In genomic region chr12:32946376-32946775, GRCm38 (mm10) we compare ENCODE assay signal across 26 mouse cellular contexts. TPM values are rescaled to one million over a fixed set of nuclear protein-coding genes. Genes with fewer than 3 reads are reported as not detected.
DNase-seq lines count a peak whose midpoint lies in the region; ATAC-seq and TF ChIP-seq lines count a peak whose summit lies in the region.
"Had no signal": no experiment of that assay in that cellular context is flagged by ENCODE, and none has a peak within 500 bp of the region (broad histone marks: within the 10 kb centered on the region; RNA-seq: fewer than 3 reads in every experiment).

No protein-coding gene starts in this region.

- no peaks in the 10 kb centered on the region for H3K36me3 ChIP-seq in CH12.LX (replicated peaks in 1 of 2; ENCODE audit: control insufficient read depth in 1 of 2, insufficient read depth in 1 of 2, low read length in 1 of 2)
- H3K36me3 ChIP-seq: embryonic facial prominence, embryonic 13.5 days; embryonic facial prominence, embryonic 15.5 days; forebrain, embryonic 10.5 days; forebrain, embryonic 12.5 days had no signal

- peak; percentile 34; the same call in 1 of the 2 replicates for ATAC-seq in granulocyte monocyte progenitor cell, adult 5-6 weeks (replicated peaks; ENCODE audit: poor library complexity, severe bottlenecking)
- ATAC-seq: CD4-positive, CD25-positive, alpha-beta regulatory T cell, adult 4 months; forebrain, embryonic 14.5 days; forebrain, embryonic 16.5 days had no signal

- H3K27me3 ChIP-seq in CH12.LX (replicated peaks) = peaks cover 4% of the 10 kb centered on the region
- H3K27me3 ChIP-seq: embryonic facial prominence, embryonic 13.5 days; embryonic facial prominence, embryonic 15.5 days; forebrain, embryonic 12.5 days had no signal

- no peak overlapping the region for H3K4me3 ChIP-seq in CH12.LX (replicated peaks in 1 of 3; ENCODE audit: low read depth in 2 of 3, low read length in 2 of 3, poor library complexity in 1 of 3)
- H3K4me3 ChIP-seq: embryonic facial prominence, embryonic 13.5 days; embryonic facial prominence, embryonic 15.5 days; erythroblast, embryonic 14.5 days; forebrain, embryonic 10.5 days; forebrain, embryonic 12.5 days had no signal

- in situ Hi-C loops in CH12.LX (cut with MboI; ENCODE audit: low pct_ligation_motif_present, low pct_unique_long_range_greater_than_20kb, low sequenced_read_pairs) = no loop called here

- peaks cover 0 to 4% of the 10 kb centered on the region in 2 experiments; a peak in 1 of 4 replicates for H3K4me1 ChIP-seq in CH12.LX (ENCODE audit: control insufficient read depth in 1 of 2, insufficient read depth in 2 of 2)
- H3K4me1 ChIP-seq: embryonic facial prominence, embryonic 13.5 days; embryonic facial prominence, embryonic 15.5 days had no signal

- dilution Hi-C loops in CH12.LX (cut with MboI; ENCODE audit: extremely low pct_ligation_motif_present, extremely low pct_unique_long_range_greater_than_20kb, low sequenced_read_pairs) = no loop called here

- DNase-seq in heart, adult 11 months = peak; percentile 73
- DNase-seq in heart, postnatal 36 days = no peak
- DNase-seq in A20 (ENCODE audit: low read depth, low spot score) (peak; percentile 67), CH12.LX (ENCODE audit: extremely low read depth) (peak; percentile 27)
- DNase-seq in frontal cortex, postnatal 14 days (ENCODE audit: low spot score in 2 of 2) = no peak
- DNase-seq in thymus, postnatal 14 days = no peak
- DNase-seq in kidney, postnatal 36 days = no peak
- DNase-seq: adrenal gland, adult 2 months; adrenal gland, postnatal 14 days; adrenal gland, postnatal 36 days; B cell, adult 2 months; cerebellum, adult 11 months; cerebellum, adult 18-20 months; cerebellum, adult 8-10 months; cerebellum, adult 9-11 months; cerebellum, postnatal 25 days; embryo, embryonic 11 days had no signal

- H3K9me3 ChIP-seq in CH12.LX (replicated peaks; ENCODE audit: low read length) = peaks cover 2% of the 10 kb centered on the region
- H3K9me3 ChIP-seq: embryonic facial prominence, embryonic 13.5 days; embryonic facial prominence, embryonic 15.5 days; forebrain, embryonic 10.5 days; forebrain, embryonic 12.5 days had no signal

- TF ChIP-seq CTCF in CH12.LX (conservative IDR thresholded peaks at IDR 0.05 in 1 of 2, IDR thresholded peaks at IDR 0.05 in 1 of 2; ENCODE audit: low read depth in 2 of 2, low read length in 2 of 2) = peak in 1 of 2 experiments; percentile 31; a peak in 2 of 4 replicates

- H3K9ac ChIP-seq in CH12.LX (ENCODE audit: insufficient read depth, low read depth) = no peak overlapping the region
- H3K9ac ChIP-seq: embryonic facial prominence, embryonic 13.5 days; embryonic facial prominence, embryonic 15.5 days; forebrain, embryonic 12.5 days had no signal

- intact Hi-C loops in heart, postnatal 36 days (cut with DNase I) = no loop called here

- TF ChIP-seq EP300 in CH12.LX (IDR thresholded peaks at IDR 0.05; ENCODE audit: low read length) = no peak

- no peaks in the 10 kb centered on the region for H3K79me2 ChIP-seq in CH12.LX (replicated peaks; ENCODE audit: control insufficient read depth, extremely low read depth, insufficient read depth, poor library complexity, severe bottlenecking)

- H3K27ac ChIP-seq in CH12.LX (ENCODE audit: insufficient read depth, low read depth) = no peak overlapping the region
- H3K27ac ChIP-seq: embryonic facial prominence, embryonic 13.5 days; embryonic facial prominence, embryonic 15.5 days; forebrain, embryonic 10.5 days; forebrain, embryonic 12.5 days had no signal

- no peak for TF ChIP-seq RAD21 in CH12.LX (IDR thresholded peaks at IDR 0.05; ENCODE audit: low read depth, low read length)

- H3K4me2 ChIP-seq in CH12.LX (ENCODE audit: insufficient read depth, low read depth, poor library complexity, severe bottlenecking) = peak overlapping the region; percentile 22; the same call in 1 of the 2 replicates
- H3K4me2 ChIP-seq: embryonic facial prominence, embryonic 13.5 days; embryonic facial prominence, embryonic 15.5 days; forebrain, embryonic 12.5 days had no signal

- no peak for TF ChIP-seq POLR2A in CH12.LX (IDR thresholded peaks at IDR 0.05; ENCODE audit: low read depth, low read length)

TF ChIP-seq in CH12.LX, 34 proteins besides CTCF, POLR2A, EP300 and RAD21:
- TF ChIP-seq NELFE (IDR thresholded peaks at IDR 0.05; ENCODE audit: low read depth, low read length) = no peak
- no peak for TF ChIP-seq TBP (conservative IDR thresholded peaks at IDR 0.05; ENCODE audit: low read depth, low read length)
- TF ChIP-seq ETS1 (conservative IDR thresholded peaks at IDR 0.05; ENCODE audit: low read depth, low read length) = no peak
- 0 out of 2 replicates have a peak, but pooled peaks have one; percentile 8 for TF ChIP-seq IRF4 (IDR thresholded peaks at IDR 0.05; ENCODE audit: low read depth, low read length)
- no peak for TF ChIP-seq HCFC1 (IDR thresholded peaks at IDR 0.05; ENCODE audit: low read depth, low read length)
- TF ChIP-seq UBTF (IDR thresholded peaks at IDR 0.05; ENCODE audit: low read depth, low read length) = no peak
- peak; percentile 34; the same call in 1 of the 2 replicates for TF ChIP-seq MYC (IDR thresholded peaks at IDR 0.05; ENCODE audit: low read depth, low read length)
- no peak for TF ChIP-seq MEF2A (IDR thresholded peaks at IDR 0.05; ENCODE audit: borderline replicate concordance, low read depth, low read length)
- TF ChIP-seq JUN (IDR thresholded peaks at IDR 0.05; ENCODE audit: insufficient read depth, low read depth, low read length) = no peak
- no peak for TF ChIP-seq GABPA (IDR thresholded peaks at IDR 0.05; ENCODE audit: insufficient replicate concordance, low read depth, low read length)
- no peak for TF ChIP-seq JUND (conservative IDR thresholded peaks at IDR 0.05; ENCODE audit: low read depth, low read length)
- no peak for TF ChIP-seq MAZ (IDR thresholded peaks at IDR 0.05; ENCODE audit: low read depth, low read length)
- TF ChIP-seq RCOR1 (conservative IDR thresholded peaks at IDR 0.05; ENCODE audit: low read depth, low read length) = no peak
- TF ChIP-seq POLR2AphosphoS2 (IDR thresholded peaks at IDR 0.05; ENCODE audit: low read depth, low read length) = no peak
- TF ChIP-seq TCF12 (IDR thresholded peaks at IDR 0.05; ENCODE audit: low read depth, low read length) = no peak
- TF ChIP-seq PAX5 (IDR thresholded peaks at IDR 0.05; ENCODE audit: low read length) = no peak
- no peak for TF ChIP-seq USF2 (conservative IDR thresholded peaks at IDR 0.05; ENCODE audit: low read depth, low read length)
- no peak for TF ChIP-seq ZMIZ1 (IDR thresholded peaks at IDR 0.05; ENCODE audit: low read depth, low read length)
- no peak for TF ChIP-seq ELF1 (IDR thresholded peaks at IDR 0.05; ENCODE audit: low read depth, low read length)
- TF ChIP-seq MXI1 (IDR thresholded peaks at IDR 0.05; ENCODE audit: low read depth, low read length) = no peak
- TF ChIP-seq ZC3H11A (IDR thresholded peaks at IDR 0.05; ENCODE audit: low read depth, low read length) = no peak
- no peak for TF ChIP-seq KAT2A (IDR thresholded peaks at IDR 0.05; ENCODE audit: insufficient replicate concordance, low read length)
- no peak for TF ChIP-seq CHD2 (IDR thresholded peaks at IDR 0.05; ENCODE audit: low read length)
- TF ChIP-seq BHLHE40 (IDR thresholded peaks at IDR 0.05; ENCODE audit: low read depth, low read length) = peak; percentile 37; the same call in 1 of the 2 replicates
- TF ChIP-seq SMC3 (IDR thresholded peaks at IDR 0.05; ENCODE audit: low read depth, low read length) = peak; percentile 16; the same call in 1 of the 2 replicates
- TF ChIP-seq NRF1 (IDR thresholded peaks at IDR 0.05; ENCODE audit: low read depth, low read length) = no peak
- no peak for TF ChIP-seq ZNF384 (IDR thresholded peaks at IDR 0.05; ENCODE audit: low read depth, low read length)
- no peak for TF ChIP-seq SIN3A (IDR thresholded peaks at IDR 0.05; ENCODE audit: low read length)
- no peak for TF ChIP-seq MAX (IDR thresholded peaks at IDR 0.05; ENCODE audit: low read length)
- TF ChIP-seq USF1 (IDR thresholded peaks at IDR 0.05; ENCODE audit: low read depth, low read length) = no peak
- TF ChIP-seq MAFK (IDR thresholded peaks at IDR 0.05; ENCODE audit: insufficient replicate concordance, low read length) = no peak
- no peak for TF ChIP-seq CHD1 (IDR thresholded peaks at IDR 0.05; ENCODE audit: low read depth, low read length)
- TF ChIP-seq ZKSCAN1 (IDR thresholded peaks at IDR 0.05; ENCODE audit: borderline replicate concordance, low read depth, low read length) = no peak
TF ChIP-seq in CH12.LX: peak in this region for 4.

RNA-seq across cellular contexts. Expression of gene Sypl, which starts 7.3 kb away (rescaled TPM):
- total RNA-seq in heart, postnatal 36 days (2021) = 10 to 100 TPM; 87.0 to 90.2 TPM
- total RNA-seq in CH12.LX (2012; rRNA removed) (7.5 and 8.5 TPM in 2 replicates), CH12.LX (2014; rRNA removed) (25.8 and 29.1 TPM in 2 replicates)
- polyA plus RNA-seq in CH12.LX (2012; ENCODE audit: insufficient read length, low read depth) = 33.4 and 37.8 TPM in 2 replicates
- total RNA-seq in granulocyte monocyte progenitor cell, adult 5-6 weeks (2014; fragmentation: Nextera tagmentation) = 115 and 136 TPM in 2 replicates
- total RNA-seq in granulocyte monocyte progenitor cell, adult 5-6 weeks (2017) = 78.7 and 79.8 TPM in 2 replicates

Comparison
In these comparisons a context has a peak if more than half of its experiments do, and no peak if none do; other contexts are left out.
1. DNase-seq: peak in heart, adult 11 months (single experiment), A20 (single experiment) and CH12.LX (single experiment); none in heart, postnatal 36 days (0 of 2), frontal cortex, postnatal 14 days (0 of 2), thymus, postnatal 14 days (single experiment) and kidney, postnatal 36 days (0 of 2).